Mouse (Mus musculus): Measurements from ENCODE around the gene Tmem140. TPM values are rescaled to one million over a fixed set of nuclear protein-coding genes. Genes with fewer than 3 reads are reported as not detected.

The Tmem140 gene
- polyA plus RNA-seq, 1 experiment from 2014 or later: 1.8 TPM

GRCm38 (mm10) chr6:34879911-34880475, 17.0 kb downstream of the Tmem140 start:
- no peak for ATAC-seq (ENCODE audit: insufficient number of reproducible peaks, insufficient read depth, low FRiP score, low read depth)
- peaks cover 22% of the 10 kb centered on the region for H3K4me1 ChIP-seq (ENCODE audit: control insufficient read depth, insufficient read depth, low read length)
- no peak overlapping the region for H3K27ac ChIP-seq (ENCODE audit: low read length)
- WGBS: 53% methylated on average over 6 of the region's 6 CpGs
- no peak overlapping the region for H3K9ac ChIP-seq (replicated peaks; ENCODE audit: low read depth, low read length)
- H3K4me2 ChIP-seq (replicated peaks; ENCODE audit: low read depth, low read length): no peak overlapping the region
- H3K27me3 ChIP-seq (ENCODE audit: control insufficient read depth, insufficient read depth, low read length): no peaks in the 10 kb centered on the region
- H3K36me3 ChIP-seq (ENCODE audit: control insufficient read depth, insufficient read depth, low read length): 0 out of 2 replicates have a peak, but pooled peaks cover 4% of the 10 kb centered on the region
- no peak overlapping the region for H3K4me3 ChIP-seq (ENCODE audit: low read depth, low read length)
- H3K9me3 ChIP-seq (ENCODE audit: control insufficient read depth, low read depth, low read length): no peaks in the 10 kb centered on the region

DNA sequence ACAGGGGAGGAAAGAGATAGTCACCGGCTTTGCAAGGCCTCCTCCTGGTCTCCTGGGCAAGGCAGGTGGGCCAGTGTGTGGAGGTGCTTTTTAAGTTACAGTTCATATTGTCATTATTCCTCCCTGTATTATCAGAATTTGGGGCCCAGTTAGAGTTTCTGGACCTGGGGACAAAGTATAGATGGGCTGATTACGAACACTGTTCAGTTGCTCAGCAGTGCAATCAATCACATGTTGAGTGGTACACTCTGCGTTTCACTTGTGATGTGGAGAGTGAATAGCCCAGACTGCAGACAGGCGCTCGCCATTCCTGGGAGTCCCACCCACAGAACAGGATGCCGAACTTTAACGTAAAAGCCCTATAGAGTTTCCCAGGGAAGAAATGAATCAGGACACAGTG, 21.8 kb downstream of the Tmem140 start:
- ATAC-seq (ENCODE audit: insufficient number of reproducible peaks, insufficient read depth, low FRiP score, low read depth): no peak
- no peak overlapping the region for H3K9ac ChIP-seq (replicated peaks; ENCODE audit: low read depth, low read length)
- no peaks in the 10 kb centered on the region for H3K4me1 ChIP-seq (ENCODE audit: control insufficient read depth, insufficient read depth, low read length)
- no peak overlapping the region for H3K27ac ChIP-seq (ENCODE audit: low read length)
- no peak overlapping the region for H3K4me3 ChIP-seq (ENCODE audit: low read depth, low read length)
- H3K27me3 ChIP-seq (ENCODE audit: control insufficient read depth, insufficient read depth, low read length): no peaks in the 10 kb centered on the region
- no peaks in the 10 kb centered on the region for H3K9me3 ChIP-seq (ENCODE audit: control insufficient read depth, low read depth, low read length)
- peaks cover 17% of the 10 kb centered on the region for H3K36me3 ChIP-seq (ENCODE audit: control insufficient read depth, insufficient read depth, low read length)
- 75% methylated on average over 7 of the region's 7 CpGs for WGBS
- H3K4me2 ChIP-seq (replicated peaks; ENCODE audit: low read depth, low read length): no peak overlapping the region

- no peak overlapping the region for H3K4me3 ChIP-seq (ENCODE audit: low read depth, low read length)
- H3K9me3 ChIP-seq (ENCODE audit: control insufficient read depth, low read depth, low read length): no peaks in the 10 kb centered on the region
- no peak overlapping the region for H3K27ac ChIP-seq (ENCODE audit: low read length)
- 73% methylated on average over 6 of the region's 6 CpGs for WGBS
- peaks cover 27% of the 10 kb centered on the region for H3K36me3 ChIP-seq (ENCODE audit: control insufficient read depth, insufficient read depth, low read length)
- ATAC-seq (ENCODE audit: insufficient number of reproducible peaks, insufficient read depth, low FRiP score, low read depth): no peak
- no peak overlapping the region for H3K9ac ChIP-seq (replicated peaks; ENCODE audit: low read depth, low read length)
- no peak overlapping the region for H3K4me2 ChIP-seq (replicated peaks; ENCODE audit: low read depth, low read length)
- H3K27me3 ChIP-seq (ENCODE audit: control insufficient read depth, insufficient read depth, low read length): no peaks in the 10 kb centered on the region
- no peaks in the 10 kb centered on the region for H3K4me1 ChIP-seq (ENCODE audit: control insufficient read depth, insufficient read depth, low read length)
Observed at GRCm38 (mm10) chr6:34887131-34887850, 24.3 kb downstream of the Tmem140 start.

DNA sequence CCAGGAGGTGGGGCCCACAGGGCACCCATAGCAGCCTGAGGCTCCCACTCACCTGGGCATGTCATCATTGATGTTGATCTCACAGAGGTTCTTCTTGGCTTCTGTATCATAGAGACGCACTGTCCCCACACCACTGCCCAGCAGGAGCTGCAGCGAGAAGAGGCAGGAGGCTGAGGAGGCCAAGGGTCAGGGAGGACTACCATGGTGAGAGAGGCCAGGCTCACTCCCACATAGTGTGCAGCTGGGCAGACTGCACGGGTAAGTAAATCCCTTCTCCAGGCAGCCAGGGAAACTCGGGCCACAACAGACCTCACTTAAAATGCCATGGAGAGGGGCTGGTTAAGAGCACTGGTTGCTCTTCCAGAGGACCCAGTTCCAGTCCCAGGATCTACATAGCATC, 26.2 kb downstream of the Tmem140 start:
- no peak overlapping the region for H3K27ac ChIP-seq (ENCODE audit: low read length)
- no peaks in the 10 kb centered on the region for H3K4me1 ChIP-seq (ENCODE audit: control insufficient read depth, insufficient read depth, low read length)
- peaks cover 30% of the 10 kb centered on the region for H3K36me3 ChIP-seq (ENCODE audit: control insufficient read depth, insufficient read depth, low read length)
- no peak for ATAC-seq (ENCODE audit: insufficient number of reproducible peaks, insufficient read depth, low FRiP score, low read depth)
- no peaks in the 10 kb centered on the region for H3K9me3 ChIP-seq (ENCODE audit: control insufficient read depth, low read depth, low read length)
- no peak overlapping the region for H3K4me2 ChIP-seq (replicated peaks; ENCODE audit: low read depth, low read length)
- no peaks in the 10 kb centered on the region for H3K27me3 ChIP-seq (ENCODE audit: control insufficient read depth, insufficient read depth, low read length)
- H3K9ac ChIP-seq (replicated peaks; ENCODE audit: low read depth, low read length): no peak overlapping the region
- no peak overlapping the region for H3K4me3 ChIP-seq (ENCODE audit: low read depth, low read length)
- 70% methylated on average over 4 of the region's 4 CpGs for WGBS

DNA sequence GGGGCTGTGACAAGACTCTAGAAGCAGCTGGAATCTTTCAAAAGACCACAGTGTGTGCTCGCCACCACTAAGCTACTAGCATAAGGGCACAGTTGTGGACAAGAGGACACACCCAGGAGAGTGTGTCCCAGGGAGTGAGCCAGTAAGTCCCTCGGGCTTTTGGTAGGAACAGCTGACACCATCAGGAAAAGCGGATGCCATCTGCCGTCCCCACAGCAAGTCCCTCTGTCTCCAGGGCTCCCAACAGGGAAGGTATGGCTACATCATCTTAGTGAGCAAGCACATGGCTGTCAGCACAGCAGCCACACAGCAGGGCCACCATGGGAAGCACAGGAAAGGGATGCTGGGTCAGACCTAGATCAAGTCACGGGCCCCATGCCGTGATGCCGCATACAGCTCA, 32.6 kb downstream of the Tmem140 start:
- Histone ChIP-seq H3K9me3 (ENCODE audit: control insufficient read depth, low read depth, low read length) (no peaks in the 10 kb centered on the region), H3K27me3 (ENCODE audit: control insufficient read depth, insufficient read depth, low read length) (no peaks in the 10 kb centered on the region), H3K4me2 (replicated peaks; ENCODE audit: low read depth, low read length) (no peak overlapping the region), H3K9ac (replicated peaks; ENCODE audit: low read depth, low read length) (no peak overlapping the region), H3K36me3 (ENCODE audit: control insufficient read depth, insufficient read depth, low read length) (peaks cover 23% of the 10 kb centered on the region), H3K4me1 (ENCODE audit: control insufficient read depth, insufficient read depth, low read length) (no peaks in the 10 kb centered on the region), H3K4me3 (ENCODE audit: low read depth, low read length) (no peak overlapping the region), H3K27ac (ENCODE audit: low read length) (no peak overlapping the region)
- no peak for ATAC-seq (ENCODE audit: insufficient number of reproducible peaks, insufficient read depth, low FRiP score, low read depth)
- WGBS: 87% methylated on average over 7 of the region's 7 CpGs

- H3K27ac ChIP-seq (ENCODE audit: low read length): no peak overlapping the region
- no peaks in the 10 kb centered on the region for H3K27me3 ChIP-seq (ENCODE audit: control insufficient read depth, insufficient read depth, low read length)
- no peaks in the 10 kb centered on the region for H3K4me1 ChIP-seq (ENCODE audit: control insufficient read depth, insufficient read depth, low read length)
- no peak overlapping the region for H3K4me3 ChIP-seq (ENCODE audit: low read depth, low read length)
- 61% methylated on average over 16 of the region's 16 CpGs for WGBS
- H3K36me3 ChIP-seq (ENCODE audit: control insufficient read depth, insufficient read depth, low read length): peaks cover 22% of the 10 kb centered on the region
- no peak overlapping the region for H3K9ac ChIP-seq (replicated peaks; ENCODE audit: low read depth, low read length)
- H3K9me3 ChIP-seq (ENCODE audit: control insufficient read depth, low read depth, low read length): no peaks in the 10 kb centered on the region
- no peak overlapping the region for H3K4me2 ChIP-seq (replicated peaks; ENCODE audit: low read depth, low read length)
- ATAC-seq (ENCODE audit: insufficient number of reproducible peaks, insufficient read depth, low FRiP score, low read depth): no peak
Observed at GRCm38 (mm10) chr6:34896168-34896780, 33.3 kb downstream of the Tmem140 start.

DNA sequence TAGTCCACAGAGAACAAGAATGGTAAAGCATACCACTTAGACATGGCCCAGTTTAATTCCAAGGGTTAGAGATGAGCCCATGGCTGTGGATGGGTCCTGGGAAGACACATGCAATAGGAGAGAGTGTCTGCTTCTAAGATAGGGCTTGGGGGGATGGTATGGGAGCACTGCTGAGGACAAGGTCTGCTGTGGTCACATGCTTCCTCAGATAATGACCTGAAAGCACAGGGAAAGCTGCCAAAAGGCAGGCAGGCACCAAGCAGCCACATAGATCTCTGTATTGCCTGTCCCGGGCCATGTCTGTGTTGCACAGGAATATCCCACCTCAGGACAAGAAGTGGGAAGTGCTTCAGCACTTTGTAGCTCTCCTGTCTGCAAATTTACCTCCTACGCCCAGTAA, 36.2 kb downstream of the Tmem140 start:
- Histone ChIP-seq H3K27me3 (ENCODE audit: control insufficient read depth, insufficient read depth, low read length) (no peaks in the 10 kb centered on the region), H3K9me3 (ENCODE audit: control insufficient read depth, low read depth, low read length) (no peaks in the 10 kb centered on the region), H3K9ac (replicated peaks; ENCODE audit: low read depth, low read length) (no peak overlapping the region), H3K4me2 (replicated peaks; ENCODE audit: low read depth, low read length) (no peak overlapping the region), H3K4me1 (ENCODE audit: control insufficient read depth, insufficient read depth, low read length) (no peaks in the 10 kb centered on the region; the same call in 1 of the 2 replicates), H3K27ac (ENCODE audit: low read length) (no peak overlapping the region), H3K4me3 (ENCODE audit: low read depth, low read length) (no peak overlapping the region), H3K36me3 (ENCODE audit: control insufficient read depth, insufficient read depth, low read length) (peaks cover 20% of the 10 kb centered on the region; the same call in 1 of the 2 replicates)
- ATAC-seq (ENCODE audit: insufficient number of reproducible peaks, insufficient read depth, low FRiP score, low read depth): no peak
- WGBS: 87% methylated on average over 2 of the region's 2 CpGs

DNA sequence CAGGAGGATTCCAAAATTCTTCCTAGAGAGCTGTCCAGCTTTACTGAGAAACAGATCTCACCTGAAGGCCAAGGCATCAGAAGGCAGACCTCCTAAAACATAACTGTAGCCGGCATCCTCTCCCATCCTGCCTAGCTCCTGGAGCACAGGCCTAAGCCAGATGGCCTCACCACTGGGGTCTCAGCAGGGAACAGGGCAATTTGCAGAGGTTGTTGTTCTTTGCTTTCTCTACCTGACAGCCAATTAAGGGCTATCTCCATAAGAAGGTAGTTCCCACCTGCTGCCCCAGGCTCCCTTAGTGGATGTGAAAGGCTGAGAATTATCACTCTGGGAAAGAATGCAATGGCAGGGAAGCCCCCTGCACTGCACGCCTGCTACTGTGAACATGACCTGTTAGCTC, 38.0 kb downstream of the Tmem140 start:
- Histone ChIP-seq H3K4me1 (ENCODE audit: control insufficient read depth, insufficient read depth, low read length) (no peaks in the 10 kb centered on the region; the same call in 1 of the 2 replicates), H3K4me3 (ENCODE audit: low read depth, low read length) (no peak overlapping the region), H3K27ac (ENCODE audit: low read length) (no peak overlapping the region), H3K4me2 (replicated peaks; ENCODE audit: low read depth, low read length) (no peak overlapping the region), H3K9ac (replicated peaks; ENCODE audit: low read depth, low read length) (no peak overlapping the region), H3K36me3 (ENCODE audit: control insufficient read depth, insufficient read depth, low read length) (peaks cover 33% of the 10 kb centered on the region; the same call in 1 of the 2 replicates), H3K27me3 (ENCODE audit: control insufficient read depth, insufficient read depth, low read length) (no peaks in the 10 kb centered on the region), H3K9me3 (ENCODE audit: control insufficient read depth, low read depth, low read length) (no peaks in the 10 kb centered on the region)
- no peak for ATAC-seq (ENCODE audit: insufficient number of reproducible peaks, insufficient read depth, low FRiP score, low read depth)
- WGBS: 71% methylated on average over 2 of the region's 2 CpGs

All from stomach, embryonic 14.5 days (tissue).